Mouse (Mus musculus) embryonic facial prominence, embryonic 11.5 days (tissue): Measurements from ENCODE around the gene Chit1. TPM values are rescaled to one million over a fixed set of nuclear protein-coding genes. Genes with fewer than 3 reads are reported as not detected.

Source experiments
- ATAC-seq: fragments of 200-750 bp; cut with Nextera tagmentation; replicated peaks from 2 replicates; pipeline ENCODE4 v1.8.0; 2017; ENCODE audit warnings: low read depth; ENCODE audit not compliant: insufficient number of reproducible peaks, low FRiP score, low TSS enrichment
- DNase-seq: peaks from one replicate; pipeline ENCODE4 v3.0.0-alpha.2; 2015; ENCODE audit warnings: low spot score
- H3K27ac ChIP-seq: fragments of 300-500 bp; sonication (generic); replicated peaks from 2 replicates; pipeline ENCODE4 v1.5.1; 2014; ENCODE audit warnings: mild to moderate bottlenecking, low read depth, low read length, control low read depth
- H3K27me3 ChIP-seq: fragments of 300-500 bp; sonication (generic); 2 replicates; pipeline ENCODE4 v1.6.1; 2014; ENCODE audit warnings: mild to moderate bottlenecking, low read length, moderate library complexity, mixed read lengths; ENCODE audit not compliant: control insufficient read depth, insufficient read depth
- H3K36me3 ChIP-seq: fragments of 300-500 bp; sonication (generic); replicated peaks from 2 replicates; pipeline ENCODE4 v1.6.1; 2014; ENCODE audit warnings: low read depth, mild to moderate bottlenecking, low read length, moderate library complexity, mixed read lengths; ENCODE audit not compliant: control insufficient read depth, insufficient read depth
- H3K4me1 ChIP-seq: fragments of 300-500 bp; sonication (generic); 2 replicates; pipeline ENCODE4 v1.6.1; 2014; ENCODE audit warnings: low read length, mixed read lengths; ENCODE audit not compliant: control insufficient read depth, insufficient read depth
- H3K4me2 ChIP-seq: fragments of 300-500 bp; sonication (generic); 2 replicates; pipeline ENCODE4 v1.6.1; 2014; ENCODE audit warnings: low read depth, mild to moderate bottlenecking, control low read depth, low read length, moderate library complexity
- H3K4me3 ChIP-seq: fragments of 300-500 bp; sonication (generic); 2 replicates; pipeline ENCODE4 v1.5.1; 2014; ENCODE audit warnings: low read depth, low read length, control low read depth
- H3K9ac ChIP-seq: fragments of 300-500 bp; sonication (generic); replicated peaks from 2 replicates; pipeline ENCODE4 v1.6.1; 2014; ENCODE audit warnings: mild to moderate bottlenecking, control low read depth, low read length
- H3K9me3 ChIP-seq: fragments of 300-500 bp; sonication (generic); replicated peaks from 2 replicates; pipeline ENCODE4 v1.6.1; 2016; ENCODE audit warnings: mild to moderate bottlenecking, low read length, inconsistent platforms, mixed read lengths; ENCODE audit not compliant: control insufficient read depth
- WGBS: fragments of 180-500 bp; shearing (Covaris S2); extraction: QIAGEN DNeasy Blood & Tissue Kit; methylation state at CpG from one replicate; pipeline ENCODE4 v1.1.7; 2014; 5-methylcytosine and 5-hydroxymethylcytosine counted together
- polyA plus RNA-seq: library from polyadenylated mRNA; unstranded; fragments of >200 nt; fragmentation: Nextera tagmentation; extraction: Ambion mirVana; gene quantifications from 2 replicates; pipeline ENCODE4 v1.2.1, GENCODE M21; 2014

Chit1 gene
- polyA plus RNA-seq, 1 experiment from 2014 or later, result not detected

- H3K9me3 ChIP-seq, result no peaks in the 10 kb centered on the region
- no peaks in the 10 kb centered on the region for H3K27me3 ChIP-seq
- no peak overlapping the region for H3K4me3 ChIP-seq
- 93% methylated on average over 8 of the region's 8 CpGs for WGBS
- no peak for ATAC-seq
- H3K9ac ChIP-seq, result no peak overlapping the region
- no peaks in the 10 kb centered on the region; the same call in 1 of the 2 replicates for H3K4me1 ChIP-seq
- DNase-seq, result no peak
- no peak overlapping the region for H3K27ac ChIP-seq
- H3K36me3 ChIP-seq, result no peaks in the 10 kb centered on the region; the same call in 1 of the 2 replicates
- H3K4me2 ChIP-seq, result no peak overlapping the region
Observed at GRCm38 (mm10) chr1:134075532-134075931, 35.5 kb upstream of the Chit1 start.

DNA sequence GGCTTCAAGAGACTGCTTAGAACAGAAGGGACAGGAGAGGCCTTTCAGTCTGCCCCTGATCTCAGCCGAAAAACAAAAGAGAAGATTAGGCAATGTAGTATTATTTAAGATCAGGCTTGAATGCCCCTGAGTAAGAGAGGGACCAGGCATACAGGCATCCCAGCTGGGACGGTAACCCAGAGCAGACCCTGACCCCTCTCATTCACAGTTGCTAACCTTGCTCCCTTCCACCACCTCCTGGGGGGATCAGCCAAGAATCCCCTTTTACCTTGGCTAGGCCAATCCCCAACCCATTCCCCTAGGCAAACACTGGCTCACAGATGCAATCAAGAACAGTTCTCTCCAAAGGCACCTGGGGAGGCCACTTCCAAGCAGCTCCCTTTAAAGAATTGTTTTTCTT is 34.3 kb upstream of the Chit1 start:
- ATAC-seq (no peak), DNase-seq (no peak)
- Histone ChIP-seq H3K36me3 (no peaks in the 10 kb centered on the region; the same call in 1 of the 2 replicates), H3K4me3 (peak overlapping the region; percentile 70), H3K4me2 (peak overlapping the region; percentile 30), H3K27me3 (no peaks in the 10 kb centered on the region), H3K4me1 (no peaks in the 10 kb centered on the region; the same call in 1 of the 2 replicates), H3K9ac (0 out of 2 replicates have a peak overlapping the region, but pooled peaks have one; percentile 25), H3K27ac (no peak overlapping the region), H3K9me3 (no peaks in the 10 kb centered on the region)
- WGBS, result 53% methylated on average over 2 of the region's 2 CpGs

GRCm38 (mm10) chr1:134077389-134078060 is 33.5 kb upstream of the Chit1 start:
- peak overlapping the region; percentile 41; the same call in 1 of the 2 replicates for H3K27ac ChIP-seq
- no peak for DNase-seq
- 55% methylated on average over 14 of the region's 14 CpGs for WGBS

DNA sequence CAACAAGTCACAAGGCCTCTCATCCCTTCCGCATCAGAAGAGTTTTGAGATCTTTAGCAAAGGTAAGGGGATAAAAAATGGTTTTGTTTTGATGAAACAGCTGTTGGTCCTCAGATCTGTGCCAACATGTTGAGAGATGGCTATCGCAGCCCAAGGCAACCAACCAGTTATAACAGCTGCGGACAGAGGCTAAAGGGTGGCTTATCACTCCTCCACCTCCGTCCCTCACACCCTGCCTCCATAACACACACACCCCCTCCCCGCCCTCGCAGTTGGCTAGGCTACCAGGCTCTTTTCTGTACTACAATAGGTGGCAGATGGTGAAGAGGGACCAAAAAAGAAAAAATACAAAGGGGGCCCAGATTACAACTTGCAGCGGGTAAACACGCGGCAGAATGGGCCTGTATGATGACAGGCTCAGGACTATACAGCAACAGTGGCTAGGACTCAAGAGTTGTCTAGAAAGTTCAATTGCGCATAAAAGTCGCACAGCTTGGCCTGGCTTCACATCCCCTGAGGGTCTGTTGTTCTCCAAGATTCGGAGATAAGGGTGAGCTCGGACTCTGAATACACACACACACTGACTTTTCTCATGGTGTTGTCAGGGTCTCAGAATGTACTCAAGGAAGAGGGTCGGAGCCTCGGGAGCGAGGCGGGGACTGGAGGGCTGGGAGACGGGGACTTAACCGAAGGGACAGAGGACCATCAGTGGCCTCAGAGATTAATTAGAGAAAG is 32.8 kb upstream of the Chit1 start:
- no peaks in the 10 kb centered on the region for H3K9me3 ChIP-seq
- DNase-seq (peak; percentile 24), ATAC-seq (0 out of 2 replicates have a peak, but pooled peaks have one; percentile 11)
- H3K4me3 ChIP-seq, result peak overlapping the region; percentile 70
- H3K9ac ChIP-seq, result peak overlapping the region; percentile 73
- H3K4me1 ChIP-seq, result no peaks in the 10 kb centered on the region; the same call in 1 of the 2 replicates
- H3K27ac ChIP-seq, result peak overlapping the region; percentile 3; the same call in 1 of the 2 replicates
- no peaks in the 10 kb centered on the region; the same call in 1 of the 2 replicates for H3K36me3 ChIP-seq
- H3K27me3 ChIP-seq, result no peaks in the 10 kb centered on the region
- H3K4me2 ChIP-seq, result peak overlapping the region; percentile 80
- 17% methylated on average over 19 of the region's 19 CpGs for WGBS

More at GRCm38 (mm10) chr1:134077389-134078060, 33.5 kb upstream of the Chit1 start:
- peak overlapping the region; percentile 70 for H3K4me3 ChIP-seq
- peak overlapping the region; percentile 73 for H3K9ac ChIP-seq
- no peaks in the 10 kb centered on the region; the same call in 1 of the 2 replicates for H3K4me1 ChIP-seq
- H3K9me3 ChIP-seq, result no peaks in the 10 kb centered on the region
- ATAC-seq, result no peak
- H3K4me2 ChIP-seq, result peak overlapping the region; percentile 80
- no peaks in the 10 kb centered on the region for H3K27me3 ChIP-seq
- no peaks in the 10 kb centered on the region; the same call in 1 of the 2 replicates for H3K36me3 ChIP-seq

- Histone ChIP-seq H3K9ac (peak within 1 kb of the TSS; percentile 73), H3K4me2 (peak within 1 kb of the TSS; percentile 80), H3K4me1 (no peaks in the 10 kb centered on the region; the same call in 1 of the 2 replicates), H3K27me3 (no peaks in the 10 kb centered on the region), H3K9me3 (no peaks in the 10 kb centered on the region), H3K36me3 (no peaks in the 10 kb centered on the region; the same call in 1 of the 2 replicates), H3K27ac (peak within 1 kb of the TSS; percentile 3; the same call in 1 of the 2 replicates), H3K4me3 (peak within 1 kb of the TSS; percentile 70)
- DNase-seq (peak; percentile 96), ATAC-seq (peak; percentile 90)
- WGBS, result under 1% methylated on average over 62 of the region's 62 CpGs
Observed at GRCm38 (mm10) chr1:134078802-134079476, 32.1 kb upstream of the Chit1 start, which contains the start of gene Btg2. Gene Btg2 (minus strand): TSS chr1:134079120.

- Histone ChIP-seq H3K4me3 (peak overlapping the region; percentile 70), H3K9me3 (no peaks in the 10 kb centered on the region), H3K9ac (peak overlapping the region; percentile 53), H3K36me3 (no peaks in the 10 kb centered on the region; the same call in 1 of the 2 replicates), H3K27me3 (no peaks in the 10 kb centered on the region), H3K4me1 (no peaks in the 10 kb centered on the region; the same call in 1 of the 2 replicates), H3K4me2 (peak overlapping the region; percentile 80), H3K27ac (no peak overlapping the region)
- 6% methylated on average over 9 of the region's 9 CpGs for WGBS
- peak; percentile 40 for DNase-seq
- ATAC-seq, result no peak
Observed at GRCm38 (mm10) chr1:134079477-134080163, 31.4 kb upstream of the Chit1 start.

GRCm38 (mm10) chr1:134080406-134080805 is 30.6 kb upstream of the Chit1 start:
- Histone ChIP-seq H3K9me3 (no peaks in the 10 kb centered on the region), H3K4me2 (no peak overlapping the region), H3K27ac (no peak overlapping the region), H3K4me3 (no peak overlapping the region), H3K36me3 (no peaks in the 10 kb centered on the region; the same call in 1 of the 2 replicates), H3K4me1 (no peaks in the 10 kb centered on the region; the same call in 1 of the 2 replicates), H3K9ac (no peak overlapping the region), H3K27me3 (no peaks in the 10 kb centered on the region)
- no peak for DNase-seq
- 70% methylated on average over 4 of the region's 4 CpGs for WGBS
- ATAC-seq, result no peak
